Mouse (Mus musculus) cerebellum, adult (tissue): ENCODE data around the gene 4930595M18Rik.

Source experiments
- ATAC-seq: cut with Nextera tagmentation; 2 replicates; pipeline ENCODE4 v1.9.2; 2017; ENCODE audit warnings: mild to moderate bottlenecking, moderate library complexity, mixed read lengths; ENCODE audit not compliant: insufficient number of reproducible peaks, low FRiP score, low TSS enrichment

Gene 4930595M18Rik

GRCm38 (mm10) chrX:81458021-81458420 lies at the start of gene 4930595M18Rik:
Gene 4930595M18Rik (minus strand): TSS chrX:81458121.
- ATAC-seq, result no peak

- ATAC-seq, result no peak
Observed at GRCm38 (mm10) chrX:81472500-81472899, 14.6 kb upstream of the 4930595M18Rik start.
